Mouse (Mus musculus) adipocyte (in vitro differentiated cells): ENCODE measurements around the gene Apba1.

Experiments used
- DNase-seq: peaks from one replicate; pipeline ENCODE4 v3.0.0-alpha.2; 2016; ENCODE audit warnings: low spot score

The Apba1 gene

GRCm38 (mm10) chr19:23758554-23759321, at the start of gene Apba1:
TSS of gene Apba1 (plus strand) at chr19:23758887.
- peak; percentile 28 for DNase-seq

DNA sequence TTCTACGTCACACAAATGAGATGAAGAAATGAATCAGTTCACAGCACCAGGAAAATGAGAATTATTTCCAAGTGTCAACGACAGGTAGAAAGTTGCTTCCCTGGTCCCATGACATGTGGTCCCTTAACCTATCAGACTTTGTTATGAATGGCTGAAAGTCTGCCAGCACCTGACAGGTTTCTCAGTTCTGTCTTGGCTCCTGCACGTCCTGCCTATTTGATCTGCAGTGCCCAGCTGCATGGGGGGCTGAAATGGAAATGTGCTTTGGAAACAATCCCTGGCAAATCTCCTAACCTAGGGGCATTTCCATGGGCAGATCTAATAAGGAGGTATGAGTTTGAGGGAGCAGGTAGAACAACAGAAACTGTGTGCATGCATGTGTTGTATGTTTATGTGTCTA, 12.2 kb upstream of the Apba1 start:
- no peak for DNase-seq

- no peak for DNase-seq
These were observed 1.7 kb upstream of the Apba1 start for GRCm38 (mm10) chr19:23757011-23757410.

GRCm38 (mm10) chr19:23757961-23758553, 630 bp upstream of the Apba1 start:
- DNase-seq, result peak; percentile 95

GRCm38 (mm10) chr19:23759322-23759945, 747 bp downstream of the Apba1 start:
- no peak for DNase-seq

DNA sequence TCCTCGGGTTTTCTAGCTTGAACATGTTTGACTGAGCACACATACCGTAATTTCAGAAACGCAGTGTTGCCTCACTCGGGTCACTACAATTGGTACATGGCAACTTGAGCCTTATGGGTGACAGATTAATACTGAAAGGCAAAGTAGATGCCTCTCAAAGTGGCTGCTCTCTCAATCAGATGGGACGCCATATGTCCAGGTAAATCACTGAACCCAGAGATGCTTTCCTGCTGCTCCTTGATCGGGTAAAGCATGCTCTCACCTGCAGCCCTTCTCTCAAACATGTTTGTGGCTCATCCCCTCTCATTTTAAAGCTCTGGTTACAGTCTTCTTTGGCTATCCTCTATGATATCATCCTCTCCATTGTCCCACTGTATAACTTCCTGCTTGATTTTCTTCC, 4.7 kb downstream of the Apba1 start:
- DNase-seq, result no peak

DNA sequence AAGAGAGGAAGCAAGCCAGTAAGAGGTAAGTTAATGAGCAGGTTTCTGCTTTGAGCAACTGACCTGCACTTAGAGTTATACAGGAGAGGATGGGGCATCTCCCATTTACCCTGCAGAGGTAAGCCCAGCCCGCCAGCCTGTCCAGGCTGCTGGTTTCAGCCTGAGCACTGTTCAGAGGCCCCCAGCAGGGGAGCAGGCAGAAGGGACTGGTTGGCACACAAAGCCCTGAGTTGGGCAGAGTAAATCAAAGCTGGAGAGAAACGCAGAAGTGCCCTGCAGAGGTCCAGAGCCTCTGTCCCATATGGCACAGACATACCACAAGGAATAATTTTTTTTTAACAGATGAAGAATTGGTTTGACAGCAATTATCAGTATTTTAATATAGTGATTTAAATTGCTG, 5.4 kb downstream of the Apba1 start:
- no peak for DNase-seq

DNA sequence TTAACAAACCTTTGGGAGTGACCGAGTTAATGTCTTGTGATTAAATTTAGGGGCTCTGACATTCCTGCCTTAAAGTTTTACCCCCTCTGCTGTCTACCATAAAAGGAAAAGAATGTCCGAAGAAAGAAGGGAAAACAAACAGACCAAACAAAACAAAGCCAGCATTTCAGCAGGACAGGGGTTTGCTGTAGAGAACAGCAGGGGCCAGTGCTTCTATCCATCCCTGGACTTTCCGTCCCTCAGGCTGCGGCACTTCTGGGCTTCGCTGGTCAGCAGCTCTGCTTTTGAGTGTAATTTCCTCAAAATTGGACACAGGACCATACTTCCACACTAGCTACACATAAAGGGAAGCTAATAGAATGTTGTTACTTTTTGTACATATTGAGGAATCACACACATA, 10.2 kb downstream of the Apba1 start:
- DNase-seq, result no peak

DNA sequence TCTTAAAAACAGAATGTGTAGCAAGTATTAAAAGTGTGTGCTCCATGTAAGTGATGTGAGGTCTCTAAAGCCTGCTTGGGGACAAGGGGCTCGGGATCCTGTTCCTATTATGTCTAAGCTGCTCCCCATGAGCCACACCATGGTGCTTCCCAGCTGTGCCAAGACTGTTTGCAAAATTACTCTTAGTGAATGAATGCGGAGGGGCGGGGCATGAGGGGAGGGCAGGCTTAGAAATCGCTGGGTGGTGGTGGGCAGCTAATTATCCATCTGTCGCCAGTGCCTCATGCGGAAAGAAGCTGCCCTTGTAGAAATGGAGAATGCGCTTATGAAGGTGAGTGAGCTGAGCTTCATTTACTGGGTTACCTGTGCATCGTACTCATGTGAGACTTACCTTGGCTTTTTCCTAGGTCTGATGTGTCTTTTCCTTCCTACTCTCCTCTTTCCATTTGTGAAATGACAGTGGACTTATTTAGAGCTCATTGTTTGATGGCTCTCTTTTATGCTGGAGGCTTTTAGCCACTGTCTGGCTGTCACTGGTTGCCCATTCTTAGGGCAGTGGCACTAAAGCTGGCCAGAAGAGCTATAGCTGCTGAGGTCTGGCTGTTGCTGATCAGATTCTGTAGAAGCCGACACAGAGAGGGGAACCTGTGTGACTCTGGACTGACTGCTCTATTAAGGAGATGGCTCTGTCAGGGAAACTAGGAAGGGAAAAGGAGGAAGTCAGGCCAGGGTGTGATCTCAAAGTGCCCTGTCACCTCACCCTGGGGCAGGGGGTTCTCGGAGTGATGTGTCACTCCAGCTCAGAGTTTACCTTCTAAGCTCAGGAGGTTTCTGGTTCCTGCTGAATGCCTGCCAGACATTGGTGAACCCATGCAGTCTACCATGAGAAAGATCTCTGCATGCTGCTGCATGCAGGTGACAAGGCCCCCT, 12.1 kb downstream of the Apba1 start:
- no peak for DNase-seq

- DNase-seq, result no peak
These were observed 13.3 kb downstream of the Apba1 start for GRCm38 (mm10) chr19:23771971-23772370.

GRCm38 (mm10) chr19:23775356-23775755, 16.7 kb downstream of the Apba1 start:
- DNase-seq, result no peak

GRCm38 (mm10) chr19:23779130-23779529, 20.4 kb downstream of the Apba1 start:
- no peak for DNase-seq

DNA sequence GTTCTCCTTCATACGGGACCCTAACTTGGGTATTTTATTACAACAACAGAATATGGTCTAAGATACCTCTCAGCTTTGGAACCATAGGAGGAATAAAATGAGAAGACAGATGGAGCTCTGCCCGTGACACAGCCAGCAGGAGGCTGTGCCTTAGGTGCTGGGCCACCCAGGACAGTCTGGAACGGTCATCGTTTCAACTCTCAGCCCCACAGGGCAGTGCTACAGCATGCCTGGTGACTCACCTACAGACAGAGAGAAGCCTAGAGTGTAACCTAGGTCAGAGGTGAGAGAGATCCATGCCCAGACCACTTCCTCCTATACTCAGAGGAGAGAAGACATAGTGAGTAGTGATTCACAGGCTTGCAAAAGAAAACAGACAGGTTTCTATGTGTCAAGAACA, 21.4 kb downstream of the Apba1 start:
- no peak for DNase-seq

DNA sequence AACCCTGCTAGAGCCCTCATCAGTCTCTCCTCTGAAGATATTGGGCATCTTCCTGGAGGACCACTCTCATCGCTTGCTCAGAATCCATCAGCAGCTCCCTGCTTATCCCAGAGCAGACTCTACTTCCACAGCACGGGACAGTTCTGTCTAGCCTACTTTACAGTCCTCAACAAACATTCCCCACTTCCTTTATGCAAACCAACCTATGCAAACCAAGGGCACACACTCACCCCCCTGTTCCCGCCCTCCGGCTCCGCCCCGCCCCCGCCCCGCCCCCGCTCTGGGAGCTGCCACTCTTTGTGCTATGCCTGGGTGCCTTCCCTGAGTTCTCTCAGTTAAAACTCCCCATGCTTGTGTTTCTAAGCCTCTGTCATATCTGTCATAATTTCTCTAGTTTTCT, 23.3 kb downstream of the Apba1 start:
- DNase-seq, result no peak

- no peak for DNase-seq
These were observed 29.9 kb downstream of the Apba1 start for GRCm38 (mm10) chr19:23788420-23789132.

DNA sequence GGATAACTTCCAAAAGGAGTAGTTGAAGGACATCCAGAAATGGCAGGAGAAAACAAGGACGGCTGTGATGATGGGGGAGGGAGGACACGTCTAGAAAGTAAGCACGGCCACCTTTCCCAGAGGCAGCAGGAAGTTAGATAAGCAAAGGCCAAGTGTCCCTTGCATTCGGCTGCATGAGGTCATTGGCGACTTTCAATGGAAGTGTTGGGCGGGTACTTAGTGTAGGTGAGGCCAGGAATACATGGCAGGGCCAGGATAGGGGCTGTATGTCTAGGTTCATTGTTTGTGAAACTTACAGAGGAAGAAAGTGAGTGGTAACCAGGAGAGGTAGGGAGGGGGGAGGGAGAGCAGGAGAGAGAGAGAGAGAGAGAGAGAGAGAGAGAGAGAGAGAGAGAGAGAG, 33.0 kb downstream of the Apba1 start:
- no peak for DNase-seq

- DNase-seq, result no peak
These were observed 33.9 kb downstream of the Apba1 start for GRCm38 (mm10) chr19:23792559-23792958.

- DNase-seq, result peak; percentile 59
These were observed 35.8 kb downstream of the Apba1 start for GRCm38 (mm10) chr19:23794491-23794890.

DNA sequence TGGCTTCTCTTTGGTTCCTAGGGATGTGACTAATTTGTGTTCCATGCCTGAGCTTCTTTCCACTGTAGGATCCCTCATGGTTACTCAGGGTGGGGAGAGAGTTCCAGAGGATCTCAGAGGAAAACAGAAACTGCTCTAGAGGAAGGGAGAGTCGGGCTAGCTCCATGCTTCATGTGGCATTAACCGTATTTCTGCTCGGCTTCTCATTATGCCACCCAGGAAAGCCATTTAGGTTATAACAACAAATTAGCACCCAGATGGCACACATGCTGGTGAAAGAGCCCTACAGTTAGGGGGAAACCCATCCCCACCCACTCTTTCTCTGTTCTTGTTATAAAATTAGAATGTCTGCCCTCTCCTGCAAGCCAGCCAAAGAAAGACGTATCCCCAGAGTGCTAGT, 36.5 kb downstream of the Apba1 start:
- no peak for DNase-seq

DNA sequence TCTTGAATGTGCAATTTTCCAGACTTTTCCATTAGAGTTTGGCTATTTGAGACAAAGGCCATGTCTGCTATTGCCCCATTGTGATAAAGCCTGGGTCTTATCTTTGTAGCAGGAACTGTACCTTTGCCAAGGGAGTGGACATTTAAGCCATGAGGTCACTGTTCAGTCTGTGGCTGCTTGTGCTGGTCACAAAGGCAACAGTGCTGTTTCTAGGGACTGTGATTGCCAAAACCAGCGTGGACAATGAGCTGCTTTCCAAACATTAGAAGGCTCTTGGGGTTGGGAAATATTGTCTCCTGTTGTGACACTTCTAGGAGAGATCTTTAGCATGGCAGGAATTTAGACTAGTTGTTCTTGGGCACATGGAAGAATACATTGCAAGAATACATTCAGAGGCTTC, 42.5 kb downstream of the Apba1 start:
- peak; percentile 93 for DNase-seq

- no peak for DNase-seq
These were observed 44.7 kb downstream of the Apba1 start for GRCm38 (mm10) chr19:23803221-23803870.
